Mouse (Mus musculus): ENCODE data around the gene Hccs.

GRCm38 (mm10) chrX:169222357-169223062 is 97.7 kb downstream of the Hccs start:
- TF ChIP-seq GATA1 (IDR thresholded peaks at IDR 0.05; ENCODE audit: low read length) (no peak), TAL1 (IDR thresholded peaks at IDR 0.05; ENCODE audit: low read length) (no peak)

Measured in erythroblast, embryonic 14.5 days (primary cell).